Mouse (Mus musculus) hindbrain, embryonic 14.5 days (tissue): Measurements from ENCODE around the gene Duxbl2. TPM values are rescaled to one million over a fixed set of nuclear protein-coding genes. Genes with fewer than 3 reads are reported as not detected.
"Not testable (repeated sequence)": the region's sequence is repeated elsewhere in the genome, so short reads cannot be mapped to it uniquely, and the experiment has no call there.

Experiments
- ATAC-seq: fragments of 200-750 bp; cut with Nextera tagmentation; 2 replicates; pipeline ENCODE4 v1.8.0; 2017; ENCODE audit warnings: moderate number of reproducible peaks, mild to moderate bottlenecking, moderate TSS enrichment, moderate library complexity; ENCODE audit not compliant: low FRiP score
- DNase-seq: peaks from one replicate; pipeline ENCODE4 v3.0.0-alpha.2; 2015; ENCODE audit warnings: low spot score
- H3K27ac ChIP-seq: fragments of 300-500 bp; sonication (generic); 2 replicates; pipeline ENCODE4 v1.5.1; 2014; ENCODE audit warnings: mild to moderate bottlenecking, moderate library complexity
- H3K27me3 ChIP-seq: fragments of 300-500 bp; sonication (generic); 2 replicates; pipeline ENCODE4 v1.6.1; 2014; ENCODE audit warnings: mild to moderate bottlenecking, low read length, mixed read lengths; ENCODE audit not compliant: control insufficient read depth, insufficient read depth
- H3K36me3 ChIP-seq: fragments of 300-500 bp; sonication (generic); replicated peaks from 2 replicates; pipeline ENCODE4 v1.6.1; 2014; ENCODE audit not compliant: control insufficient read depth, insufficient read depth
- H3K4me1 ChIP-seq: fragments of 300-500 bp; sonication (generic); replicated peaks from 2 replicates; pipeline ENCODE4 v1.6.1; 2014; ENCODE audit warnings: antibody characterized with exemption, low read length, mixed read lengths; ENCODE audit not compliant: control insufficient read depth, insufficient read depth
- H3K4me2 ChIP-seq: fragments of 300-500 bp; sonication (generic); replicated peaks from 2 replicates; pipeline ENCODE4 v1.6.1; 2014; ENCODE audit warnings: mild to moderate bottlenecking, moderate library complexity
- H3K4me3 ChIP-seq: fragments of 300-500 bp; sonication (generic); replicated peaks from 2 replicates; pipeline ENCODE4 v1.5.1; 2014; ENCODE audit warnings: mild to moderate bottlenecking, low read length
- H3K9ac ChIP-seq: fragments of 300-500 bp; sonication (generic); 2 replicates; pipeline ENCODE4 v1.6.1; 2014
- H3K9me3 ChIP-seq: fragments of 300-500 bp; sonication (generic); 2 replicates; pipeline ENCODE4 v1.6.1; 2016; ENCODE audit warnings: low read length; ENCODE audit not compliant: control insufficient read depth
- WGBS: fragments of 180-500 bp; shearing (Covaris S2); extraction: QIAGEN DNeasy Blood & Tissue Kit; methylation state at CpG from one replicate; pipeline ENCODE4 v1.1.7; 2014; 5-methylcytosine and 5-hydroxymethylcytosine counted together
- polyA plus RNA-seq: library from polyadenylated mRNA; unstranded; fragments of >200 nt; fragmentation: Nextera tagmentation; extraction: Ambion mirVana; gene quantifications from 2 replicates; pipeline ENCODE4 v1.2.1, GENCODE M21; 2014

The Duxbl2 gene
- polyA plus RNA-seq, 1 experiment from 2014 or later, result 1.6 TPM

DNA sequence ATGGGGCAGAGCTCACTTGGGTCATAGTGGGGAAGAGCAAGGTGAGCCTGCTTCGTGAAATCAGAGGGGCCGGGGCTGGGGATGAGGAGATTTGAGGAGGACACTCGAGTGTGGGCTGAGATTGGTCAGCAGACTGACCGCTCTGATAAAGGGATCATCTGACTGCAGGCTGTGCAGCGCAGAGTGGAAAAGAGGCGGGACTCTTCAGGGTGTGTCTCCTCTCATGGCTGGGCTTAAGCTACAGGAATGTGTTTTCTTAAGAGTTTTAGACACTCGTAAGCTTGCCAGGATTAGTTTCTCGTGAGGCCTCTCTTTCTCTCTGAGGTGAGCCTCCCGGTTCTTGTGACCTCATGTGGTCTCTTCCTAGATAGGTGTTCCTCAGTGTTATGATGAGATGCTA is 43.0 kb downstream of the Duxbl2 start:
- ATAC-seq, result not testable (repeated sequence)

DNA sequence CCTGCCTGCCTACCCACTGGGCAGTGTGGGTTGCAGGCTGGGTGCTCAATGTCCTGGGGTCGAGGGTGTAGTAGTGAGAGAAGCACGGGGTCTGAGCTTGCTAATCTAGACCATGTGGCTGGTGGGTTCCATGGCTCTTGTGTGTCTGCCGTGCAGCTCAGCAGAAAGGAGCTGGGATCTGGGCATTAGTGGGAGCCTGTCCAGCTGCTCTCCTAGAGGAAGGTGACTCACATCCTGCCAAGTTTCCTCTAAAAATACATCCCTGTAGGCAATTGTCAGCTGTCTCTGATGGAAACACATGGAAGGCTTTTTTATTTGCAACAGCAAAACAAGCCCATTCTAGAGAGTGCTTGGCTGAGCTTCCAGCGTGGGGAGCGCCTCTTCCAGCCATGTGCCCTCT is 44.3 kb downstream of the Duxbl2 start:
- not testable (repeated sequence) for H3K4me3 ChIP-seq, H3K4me1 ChIP-seq, H3K9me3 ChIP-seq, H3K4me2 ChIP-seq, H3K27me3 ChIP-seq, H3K27ac ChIP-seq, DNase-seq, ATAC-seq, H3K36me3 ChIP-seq, H3K9ac ChIP-seq
- WGBS, result no CpG with 5 or more reads among the region's 5 CpGs

More for the DNA sequence above, 43.0 kb downstream of the Duxbl2 start:
- H3K27ac ChIP-seq, H3K4me1 ChIP-seq, H3K9me3 ChIP-seq, DNase-seq, H3K27me3 ChIP-seq, H3K4me3 ChIP-seq, H3K36me3 ChIP-seq, H3K9ac ChIP-seq, H3K4me2 ChIP-seq: not testable (repeated sequence)
- no CpG with 5 or more reads among the region's 9 CpGs for WGBS

DNA sequence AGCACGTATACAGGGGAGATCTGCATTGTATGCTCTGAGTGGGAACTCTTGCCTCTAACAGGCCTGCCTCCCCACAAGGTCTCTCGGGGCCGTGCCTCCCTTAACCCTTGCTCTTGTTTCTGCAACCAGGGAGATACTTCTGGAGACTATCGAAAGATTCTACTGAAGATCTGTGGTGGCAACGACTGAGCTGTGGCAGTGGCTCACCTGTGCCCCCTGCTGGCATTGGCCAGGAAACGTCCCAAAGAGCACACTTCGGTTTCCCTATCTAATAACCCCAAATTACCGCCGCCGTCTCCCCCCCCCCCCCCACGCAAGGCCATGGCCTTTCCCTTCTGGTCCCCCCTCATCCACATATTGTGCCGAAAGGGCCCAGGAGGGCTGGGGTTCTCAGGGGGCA is 47.1 kb downstream of the Duxbl2 start:
- not testable (repeated sequence) for ATAC-seq, H3K4me1 ChIP-seq, H3K9me3 ChIP-seq, H3K9ac ChIP-seq, H3K27me3 ChIP-seq, H3K36me3 ChIP-seq, H3K4me2 ChIP-seq, H3K27ac ChIP-seq, H3K4me3 ChIP-seq, DNase-seq
- no CpG with 5 or more reads among the region's 12 CpGs for WGBS

DNA sequence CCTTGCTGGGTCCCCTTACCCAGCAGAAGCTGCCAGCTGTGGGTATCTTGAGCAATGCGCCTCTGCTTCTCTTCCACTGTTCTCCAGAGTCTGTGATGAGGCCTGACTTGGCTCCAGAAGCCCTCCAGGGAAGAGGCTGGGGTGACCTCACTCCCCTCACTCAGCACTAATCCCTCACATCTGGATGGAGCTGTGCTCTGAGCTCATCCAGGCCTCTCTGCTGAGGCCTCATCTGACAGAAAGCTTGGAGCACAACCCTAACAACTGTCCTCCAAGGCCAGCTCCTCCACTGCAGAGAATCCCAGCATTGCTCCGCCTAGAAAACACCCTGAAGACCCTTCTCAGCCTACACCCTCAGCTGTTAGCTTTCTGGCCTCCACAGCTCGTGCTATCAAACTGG is 55.8 kb downstream of the Duxbl2 start:
- H3K27ac ChIP-seq, H3K27me3 ChIP-seq, H3K4me2 ChIP-seq, H3K4me3 ChIP-seq, DNase-seq, H3K9me3 ChIP-seq, ATAC-seq, H3K9ac ChIP-seq, H3K36me3 ChIP-seq, H3K4me1 ChIP-seq: not testable (repeated sequence)
- WGBS, result no CpG with 5 or more reads among the region's 3 CpGs

DNA sequence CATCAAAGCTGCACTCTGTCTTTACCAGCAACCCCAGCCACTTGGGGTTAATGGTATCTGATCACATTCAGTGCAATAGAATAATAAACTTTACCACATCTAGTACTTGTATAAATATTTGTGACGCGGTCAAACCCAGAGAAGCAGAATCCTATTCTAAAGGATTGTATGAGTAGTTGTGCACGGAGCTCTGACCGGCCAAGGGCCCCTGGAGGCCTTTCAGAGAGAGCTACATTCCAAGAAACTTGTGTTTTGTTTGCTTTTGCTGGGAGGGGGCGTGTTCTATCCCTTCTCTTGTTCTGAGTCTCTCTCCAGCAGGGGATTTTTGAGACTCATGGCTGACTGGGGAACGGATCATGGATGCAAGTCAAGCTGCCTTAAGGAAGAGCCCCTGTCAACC is 56.9 kb downstream of the Duxbl2 start:
- H3K4me1 ChIP-seq, H3K9ac ChIP-seq, H3K4me2 ChIP-seq, H3K27ac ChIP-seq, DNase-seq, ATAC-seq, H3K4me3 ChIP-seq, H3K9me3 ChIP-seq, H3K36me3 ChIP-seq, H3K27me3 ChIP-seq: not testable (repeated sequence)
- no CpG with 5 or more reads among the region's 6 CpGs for WGBS

Other genes starting within 250 kb of the Duxbl2 start
- gene Plac9a, start 215.2 kb upstream of the Duxbl2 start, polyA plus RNA-seq, result not detected in 2 replicates
- gene Tmem254a, start 190.7 kb upstream of the Duxbl2 start, polyA plus RNA-seq, result 5.5 and 6.3 TPM in 2 replicates
- not detected in 2 replicates for gene Cphx1, start 180.0 kb upstream of the Duxbl2 start, polyA plus RNA-seq
- gene Duxbl1, start 139.8 kb upstream of the Duxbl2 start, polyA plus RNA-seq, result 1.6 and 1.9 TPM in 2 replicates
- gene Gm9780, start 75.6 kb upstream of the Duxbl2 start, polyA plus RNA-seq, result 5.2 and 8.5 TPM in 2 replicates
- gene Tmem254c, start 51.0 kb upstream of the Duxbl2 start, polyA plus RNA-seq, result 27.7 and 30.4 TPM in 2 replicates
- not detected in 2 replicates for gene Cphx2, start 36.8 kb upstream of the Duxbl2 start, polyA plus RNA-seq
- gene Cphx3, start 36.1 kb upstream of the Duxbl2 start, polyA plus RNA-seq, result not detected in 2 replicates
- gene Plac9b, start 64.1 kb downstream of the Duxbl2 start, polyA plus RNA-seq, result 6.3 and 8.1 TPM in 2 replicates
- 30.6 and 32.5 TPM in 2 replicates for gene Tmem254b, start 88.7 kb downstream of the Duxbl2 start, polyA plus RNA-seq
- 0.66 and 0.70 TPM in 2 replicates for gene Duxbl3, start 139.6 kb downstream of the Duxbl2 start, polyA plus RNA-seq